Mouse (Mus musculus): ENCODE measurements at regions not wholly inside any gene's neighbourhood (a gene's known extent, or its start where the extent isn't known, plus 50 kb on each side); places are given as distances from the start of the nearest gene placed in this dataset.

DNA sequence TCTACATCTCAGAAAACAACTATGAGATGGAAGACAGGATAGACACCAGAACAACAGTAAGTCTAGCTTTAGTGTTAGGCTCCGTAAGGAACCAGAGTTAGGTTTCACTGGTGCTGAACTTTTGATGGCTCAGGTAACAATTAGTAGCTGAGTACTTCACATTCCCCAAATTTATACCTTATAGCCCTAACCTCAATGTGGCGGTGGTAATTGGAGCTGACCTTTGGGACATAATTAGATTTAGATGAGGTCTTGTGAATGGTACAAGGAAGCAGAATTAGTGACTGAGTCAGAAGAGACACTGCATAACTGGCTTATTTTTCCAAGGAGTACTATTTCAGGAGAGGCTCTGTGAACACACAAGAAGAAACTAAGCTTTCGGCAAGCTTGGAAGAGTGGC, 123.7 kb upstream of the P2ry1 start:
- Histone ChIP-seq H3K4me1 (no peaks in the 10 kb centered on the region), H3K27ac (no peak overlapping the region), H3K9ac (no peak overlapping the region), H3K36me3 (ENCODE audit: poor library complexity, severe bottlenecking) (no peaks in the 10 kb centered on the region), H3K9me3 (replicated peaks) (no peaks in the 10 kb centered on the region), H3K4me2 (no peak overlapping the region), H3K27me3 (no peaks in the 10 kb centered on the region), H3K4me3 (no peak overlapping the region)
- WGBS = 92% methylated on average over 3 of the region's 3 CpGs
- no peak for ATAC-seq

GRCm38 (mm10) chr3:60884027-60884426, 118.6 kb upstream of the P2ry1 start:
- peak; percentile 93 for ATAC-seq
- no peaks in the 10 kb centered on the region for H3K27me3 ChIP-seq
- H3K27ac ChIP-seq = no peak overlapping the region
- H3K4me2 ChIP-seq = no peak overlapping the region
- H3K9me3 ChIP-seq (replicated peaks) = no peaks in the 10 kb centered on the region
- H3K4me3 ChIP-seq = no peak overlapping the region
- H3K36me3 ChIP-seq (ENCODE audit: poor library complexity, severe bottlenecking) = no peaks in the 10 kb centered on the region
- no peak overlapping the region for H3K9ac ChIP-seq
- WGBS = 56% methylated on average over 3 of the region's 3 CpGs
- no peaks in the 10 kb centered on the region for H3K4me1 ChIP-seq

- Histone ChIP-seq H3K4me1 (no peaks in the 10 kb centered on the region), H3K36me3 (ENCODE audit: poor library complexity, severe bottlenecking) (no peaks in the 10 kb centered on the region), H3K4me3 (no peak overlapping the region), H3K4me2 (no peak overlapping the region), H3K27me3 (no peaks in the 10 kb centered on the region), H3K27ac (no peak overlapping the region), H3K9me3 (replicated peaks) (no peaks in the 10 kb centered on the region), H3K9ac (no peak overlapping the region)
- no peak for ATAC-seq
- WGBS = 95% methylated on average over 4 of the region's 4 CpGs
Measured at GRCm38 (mm10) chr3:60889191-60889861, 113.3 kb upstream of the P2ry1 start.

DNA sequence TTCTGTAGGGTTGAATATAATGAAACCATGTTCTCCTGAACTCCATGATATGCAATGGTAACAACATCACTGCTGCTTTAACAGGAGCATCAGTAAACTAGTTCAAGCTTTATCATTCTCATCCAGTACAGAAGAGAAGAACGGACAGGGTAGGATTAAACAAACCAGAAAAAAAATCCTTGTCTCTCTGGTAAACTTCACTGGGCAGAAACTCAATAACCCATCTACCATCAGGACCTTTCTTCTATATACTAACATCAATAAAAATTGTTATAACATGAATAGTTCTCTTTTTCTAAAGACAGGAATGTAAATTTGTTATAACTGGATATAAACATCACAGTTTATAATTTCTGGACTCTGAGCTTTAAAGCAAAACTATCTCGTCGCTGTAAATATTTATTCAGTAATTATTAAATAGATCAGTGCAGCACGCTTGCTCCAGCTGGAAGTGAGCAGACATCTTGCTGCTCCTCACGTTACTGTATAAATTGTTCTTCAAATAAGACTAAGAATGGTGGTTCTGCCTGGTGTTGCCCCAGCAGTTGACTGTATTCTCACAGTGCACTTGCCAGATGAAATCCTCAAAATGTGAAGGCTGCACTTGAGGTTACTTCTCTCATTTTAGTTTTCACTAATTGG, 104.8 kb upstream of the P2ry1 start:
- WGBS = 92% methylated on average over 5 of the region's 5 CpGs
- no peak for ATAC-seq

DNA sequence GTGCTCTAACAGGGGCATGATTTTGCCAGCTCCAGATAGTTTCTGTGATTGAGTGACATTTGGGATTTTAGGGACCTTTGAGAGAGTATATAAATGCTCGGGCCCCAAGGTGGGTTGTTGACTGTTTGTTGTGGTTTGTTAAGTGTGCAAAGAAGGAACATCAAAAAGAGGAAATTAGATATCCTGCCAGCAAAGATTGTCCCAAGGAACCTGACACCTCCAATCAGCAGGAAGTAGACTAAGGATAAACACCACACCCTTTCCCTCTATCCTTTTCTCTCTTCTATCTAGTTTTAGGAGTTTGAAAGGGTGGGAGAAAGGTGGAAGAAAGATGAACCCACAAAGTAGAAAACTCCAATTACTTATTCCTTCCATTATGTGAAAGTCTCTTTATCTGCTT, 103.9 kb upstream of the P2ry1 start:
- Histone ChIP-seq H3K4me2 (no peak overlapping the region), H3K27ac (no peak overlapping the region), H3K4me3 (no peak overlapping the region), H3K9me3 (replicated peaks) (no peaks in the 10 kb centered on the region), H3K9ac (no peak overlapping the region), H3K36me3 (ENCODE audit: poor library complexity, severe bottlenecking) (no peaks in the 10 kb centered on the region), H3K4me1 (no peaks in the 10 kb centered on the region), H3K27me3 (no peaks in the 10 kb centered on the region)
- WGBS = 85% methylated on average over 1 of the region's 1 CpGs
- ATAC-seq = no peak

More for the DNA sequence above, 104.8 kb upstream of the P2ry1 start:
- Histone ChIP-seq H3K4me3 (no peak overlapping the region), H3K9me3 (replicated peaks) (no peaks in the 10 kb centered on the region), H3K4me2 (no peak overlapping the region), H3K36me3 (ENCODE audit: poor library complexity, severe bottlenecking) (no peaks in the 10 kb centered on the region), H3K27ac (no peak overlapping the region), H3K9ac (no peak overlapping the region), H3K4me1 (no peaks in the 10 kb centered on the region), H3K27me3 (no peaks in the 10 kb centered on the region)

DNA sequence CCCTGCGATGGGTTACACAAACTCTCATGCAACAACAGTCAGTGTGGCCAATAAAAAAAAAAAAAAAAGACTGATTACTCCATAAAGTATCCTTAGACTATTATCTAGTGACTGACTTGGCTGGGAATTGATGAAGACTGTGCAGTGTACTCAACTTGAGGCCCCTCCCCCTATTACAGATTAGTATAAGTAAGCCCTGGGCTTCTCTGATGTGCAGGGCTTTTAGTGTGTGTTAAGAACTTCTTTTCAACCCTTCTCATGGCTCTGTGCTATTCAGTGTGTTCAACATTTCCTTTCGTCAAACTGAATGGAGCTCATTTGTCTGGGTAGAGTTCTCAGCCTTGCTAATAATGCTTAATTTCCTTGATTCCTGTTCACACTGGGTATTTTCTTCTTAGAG, 101.0 kb upstream of the P2ry1 start:
- H3K9ac ChIP-seq = no peak overlapping the region
- H3K27ac ChIP-seq = no peak overlapping the region
- peak; percentile 30; the same call in 1 of the 2 replicates for ATAC-seq
- no peaks in the 10 kb centered on the region for H3K4me1 ChIP-seq
- H3K36me3 ChIP-seq (ENCODE audit: poor library complexity, severe bottlenecking) = no peaks in the 10 kb centered on the region
- WGBS = 35% methylated on average over 2 of the region's 2 CpGs
- no peaks in the 10 kb centered on the region for H3K27me3 ChIP-seq
- no peaks in the 10 kb centered on the region for H3K9me3 ChIP-seq (replicated peaks)
- no peak overlapping the region for H3K4me2 ChIP-seq
- H3K4me3 ChIP-seq = no peak overlapping the region

DNA sequence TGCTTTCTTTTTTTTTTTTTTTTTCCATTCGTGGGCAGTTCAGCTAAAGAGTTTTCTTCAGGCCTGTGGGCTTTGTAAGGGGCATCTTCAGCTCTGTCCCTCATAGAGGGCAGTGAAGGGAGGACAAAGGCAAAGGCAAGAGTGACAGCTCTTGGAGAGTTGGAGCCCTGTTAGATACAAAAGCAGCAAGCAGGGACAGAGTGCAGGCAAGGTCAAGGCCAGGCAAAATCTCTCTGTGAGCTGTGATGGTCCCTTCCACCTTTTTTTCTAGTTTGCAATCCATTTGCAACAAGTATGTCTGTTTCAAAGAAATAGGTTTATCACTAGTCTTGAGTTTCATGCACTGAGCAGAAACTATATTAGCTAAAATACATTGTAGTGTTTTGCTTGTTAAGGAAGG, 86.2 kb upstream of the P2ry1 start:
- H3K36me3 ChIP-seq (ENCODE audit: poor library complexity, severe bottlenecking) = no peaks in the 10 kb centered on the region
- no peaks in the 10 kb centered on the region for H3K9me3 ChIP-seq (replicated peaks)
- no peak overlapping the region for H3K9ac ChIP-seq
- no peak overlapping the region for H3K4me3 ChIP-seq
- H3K4me1 ChIP-seq = no peaks in the 10 kb centered on the region; the same call in 1 of the 2 replicates
- WGBS = 8% methylated on average over 1 of the region's 1 CpGs
- H3K4me2 ChIP-seq = no peak overlapping the region
- no peaks in the 10 kb centered on the region for H3K27me3 ChIP-seq
- no peak for ATAC-seq
- no peak overlapping the region for H3K27ac ChIP-seq

- no peak for ATAC-seq
- H3K9me3 ChIP-seq (replicated peaks) = no peaks in the 10 kb centered on the region
- no peak overlapping the region for H3K27ac ChIP-seq
- H3K4me2 ChIP-seq = no peak overlapping the region
- H3K4me1 ChIP-seq = no peaks in the 10 kb centered on the region; the same call in 1 of the 2 replicates
- no peak overlapping the region for H3K4me3 ChIP-seq
- no peaks in the 10 kb centered on the region for H3K36me3 ChIP-seq (ENCODE audit: poor library complexity, severe bottlenecking)
- H3K9ac ChIP-seq = no peak overlapping the region
- 53% methylated on average over 3 of the region's 3 CpGs for WGBS
- no peaks in the 10 kb centered on the region for H3K27me3 ChIP-seq
Measured at GRCm38 (mm10) chr3:60917271-60917670, 85.3 kb upstream of the P2ry1 start.

GRCm38 (mm10) chr3:60926024-60926547, 76.5 kb upstream of the P2ry1 start:
- 93% methylated on average over 9 of the region's 9 CpGs for WGBS

DNA sequence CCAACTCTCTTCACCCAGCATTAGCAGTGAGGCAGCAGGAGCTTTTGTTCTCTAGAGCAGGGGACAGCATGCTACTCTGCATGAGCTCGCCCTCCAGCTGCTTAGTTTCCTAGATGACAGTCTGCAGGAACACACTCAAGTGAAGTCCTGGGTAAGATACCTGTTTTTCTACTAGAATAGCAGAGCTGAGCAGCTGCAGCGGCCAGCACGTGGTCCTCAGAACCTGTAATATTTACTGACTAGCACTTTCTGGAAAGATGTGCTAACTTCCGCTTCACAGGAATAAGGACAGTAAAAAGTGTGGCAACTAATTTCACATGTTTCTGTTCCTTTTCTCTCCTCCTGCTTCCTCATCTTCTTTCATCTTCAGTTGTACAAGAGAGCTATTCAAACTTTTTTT, 73.7 kb upstream of the P2ry1 start:
- Histone ChIP-seq H3K36me3 (ENCODE audit: poor library complexity, severe bottlenecking) (no peaks in the 10 kb centered on the region), H3K27me3 (no peaks in the 10 kb centered on the region), H3K4me2 (no peak overlapping the region), H3K9me3 (replicated peaks) (no peaks in the 10 kb centered on the region), H3K27ac (no peak overlapping the region), H3K4me3 (no peak overlapping the region), H3K4me1 (no peaks in the 10 kb centered on the region), H3K9ac (no peak overlapping the region)
- no peak for ATAC-seq
- 32% methylated on average over 4 of the region's 4 CpGs for WGBS

More at GRCm38 (mm10) chr3:60926024-60926547, 76.5 kb upstream of the P2ry1 start:
- H3K36me3 ChIP-seq (ENCODE audit: poor library complexity, severe bottlenecking) = no peaks in the 10 kb centered on the region
- no peaks in the 10 kb centered on the region for H3K27me3 ChIP-seq
- H3K4me3 ChIP-seq = no peak overlapping the region
- no peak overlapping the region for H3K27ac ChIP-seq
- no peaks in the 10 kb centered on the region for H3K4me1 ChIP-seq
- ATAC-seq = no peak
- H3K4me2 ChIP-seq = no peak overlapping the region
- no peaks in the 10 kb centered on the region for H3K9me3 ChIP-seq (replicated peaks)
- no peak overlapping the region for H3K9ac ChIP-seq

- H3K27me3 ChIP-seq = no peaks in the 10 kb centered on the region
- ATAC-seq = no peak
- 82% methylated on average over 1 of the region's 1 CpGs for WGBS
Measured at GRCm38 (mm10) chr3:60934492-60934891, 68.1 kb upstream of the P2ry1 start.

GRCm38 (mm10) chr3:60941451-60941850, 61.1 kb upstream of the P2ry1 start:
- Histone ChIP-seq H3K27ac (no peak overlapping the region), H3K4me1 (no peaks in the 10 kb centered on the region), H3K27me3 (no peaks in the 10 kb centered on the region), H3K9me3 (replicated peaks) (no peaks in the 10 kb centered on the region), H3K4me2 (no peak overlapping the region), H3K9ac (no peak overlapping the region), H3K36me3 (ENCODE audit: poor library complexity, severe bottlenecking) (no peaks in the 10 kb centered on the region), H3K4me3 (no peak overlapping the region)
- ATAC-seq = no peak
- 85% methylated on average over 2 of the region's 2 CpGs for WGBS

More at GRCm38 (mm10) chr3:60934492-60934891, 68.1 kb upstream of the P2ry1 start:
- Histone ChIP-seq H3K4me2 (no peak overlapping the region), H3K9ac (no peak overlapping the region), H3K27ac (no peak overlapping the region), H3K9me3 (replicated peaks) (no peaks in the 10 kb centered on the region), H3K36me3 (ENCODE audit: poor library complexity, severe bottlenecking) (no peaks in the 10 kb centered on the region), H3K4me3 (no peak overlapping the region), H3K4me1 (no peaks in the 10 kb centered on the region)
